Mouse (Mus musculus) heart, adult 2 months (tissue): ENCODE measurements at regions not wholly inside any gene's neighbourhood (a gene's known extent, or its start where the extent isn't known, plus 50 kb on each side); places are given as distances from the start of the nearest gene placed in this dataset.

Source experiments
- CTCF ChIP-seq: fragments of 200-600 bp; IDR thresholded peaks from 2 replicates; pipeline ENCODE4 v1.8.1; 2022; ENCODE audit warnings: antibody characterized with exemption, mild to moderate bottlenecking, moderate library complexity
- EP300 ChIP-seq: fragments of 200-500 bp; IDR thresholded peaks from 2 replicates; pipeline ENCODE4 v1.6.1; 2011; ENCODE audit warnings: low read depth, low read length, control low read depth; ENCODE audit not compliant: insufficient read depth

DNA sequence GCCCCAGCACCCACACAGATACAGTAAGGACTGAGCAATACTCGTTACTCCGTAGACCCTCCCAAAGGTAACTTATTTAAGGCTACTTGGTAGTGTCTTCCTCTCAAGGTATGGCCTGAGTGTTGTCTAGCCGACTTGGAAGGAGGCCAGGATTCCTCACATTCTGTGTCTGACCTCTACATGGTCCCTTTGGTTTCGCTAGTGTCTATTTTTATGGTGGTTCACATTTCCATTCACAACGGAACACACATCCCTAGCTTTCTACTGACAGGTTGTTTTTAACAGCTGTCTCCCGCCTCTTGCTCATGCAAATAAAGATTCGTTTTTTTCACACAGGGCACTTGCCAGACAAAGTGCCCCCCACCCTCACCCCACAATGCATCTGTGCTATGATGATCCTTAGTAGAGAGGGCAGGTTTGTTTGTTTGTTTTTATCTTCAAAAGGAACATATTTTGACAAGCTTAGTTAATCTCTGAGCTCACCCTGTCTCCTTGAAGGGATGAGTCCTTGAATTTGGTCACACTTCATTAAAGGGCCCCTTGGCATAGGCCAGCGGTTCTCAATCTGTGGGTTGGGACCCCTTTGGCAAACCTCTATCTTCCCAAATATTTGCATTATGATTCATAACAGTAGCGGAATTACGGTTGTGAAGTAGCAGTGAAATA is 52.7 kb downstream of the Phlda1 start:
- TF ChIP-seq CTCF (no peak), EP300 (no peak)
